Mouse (Mus musculus) liver, embryonic 11.5 days (tissue): ENCODE results near the gene Apof. TPM values are rescaled to one million over a fixed set of nuclear protein-coding genes. Genes with fewer than 3 reads are reported as not detected.
"Not testable (repeated sequence)": the region's sequence is repeated elsewhere in the genome, so short reads cannot be mapped to it uniquely, and the experiment has no call there.

ENCODE experiments used
- ATAC-seq: fragments of 200-750 bp; cut with Nextera tagmentation; replicated peaks from 2 replicates; pipeline ENCODE4 v1.8.0; 2017; ENCODE audit warnings: moderate number of reproducible peaks, mild to moderate bottlenecking, moderate TSS enrichment, moderate library complexity; ENCODE audit not compliant: low FRiP score
- DNase-seq: peaks from one replicate; pipeline ENCODE4 v3.0.0-alpha.2; 2017; ENCODE audit warnings: low spot score
- H3K27ac ChIP-seq: fragments of 300-500 bp; sonication (generic); 2 replicates; pipeline ENCODE4 v1.5.1; 2014; ENCODE audit warnings: mild to moderate bottlenecking, low read depth, low read length, control low read depth
- H3K27me3 ChIP-seq: fragments of 300-500 bp; sonication (generic); replicated peaks from 2 replicates; pipeline ENCODE4 v1.6.1; 2014; ENCODE audit warnings: low read length, mixed read lengths; ENCODE audit not compliant: control insufficient read depth, insufficient read depth
- H3K36me3 ChIP-seq: fragments of 300-500 bp; sonication (generic); 2 replicates; pipeline ENCODE4 v1.6.1; 2014; ENCODE audit warnings: mild to moderate bottlenecking, low read length, moderate library complexity, mixed read lengths; ENCODE audit not compliant: control insufficient read depth, insufficient read depth
- H3K4me1 ChIP-seq: fragments of 300-500 bp; sonication (generic); replicated peaks from 2 replicates; pipeline ENCODE4 v1.6.1; 2014; ENCODE audit warnings: low read length, mixed read lengths; ENCODE audit not compliant: control insufficient read depth, insufficient read depth
- H3K4me2 ChIP-seq: fragments of 300-500 bp; sonication (generic); 2 replicates; pipeline ENCODE4 v1.6.1; 2014; ENCODE audit warnings: mild to moderate bottlenecking, control low read depth, moderate library complexity
- H3K4me3 ChIP-seq: fragments of 300-500 bp; sonication (generic); 2 replicates; pipeline ENCODE4 v1.5.1; 2014; ENCODE audit warnings: low read depth, low read length, control low read depth
- H3K9ac ChIP-seq: fragments of 300-500 bp; sonication (generic); 2 replicates; pipeline ENCODE4 v1.6.1; 2014; ENCODE audit warnings: low read depth, low read length, control low read depth
- H3K9me3 ChIP-seq: fragments of 300-500 bp; sonication (generic); 2 replicates; pipeline ENCODE4 v1.6.1; 2016; ENCODE audit warnings: low read length, inconsistent platforms, mixed read lengths; ENCODE audit not compliant: control insufficient read depth
- WGBS: fragments of 180-500 bp; shearing (Covaris S2); extraction: QIAGEN DNeasy Blood & Tissue Kit; methylation state at CpG from one replicate; pipeline ENCODE4 v1.1.7; 2014; 5-methylcytosine and 5-hydroxymethylcytosine counted together
- polyA plus RNA-seq: library from polyadenylated mRNA; unstranded; fragments of >200 nt; fragmentation: Nextera tagmentation; extraction: Ambion mirVana; gene quantifications from 2 replicates; pipeline ENCODE4 v1.2.1, GENCODE M21; 2014

The Apof gene
- polyA plus RNA-seq, 1 experiment from 2014 or later = 25.0 TPM

DNA sequence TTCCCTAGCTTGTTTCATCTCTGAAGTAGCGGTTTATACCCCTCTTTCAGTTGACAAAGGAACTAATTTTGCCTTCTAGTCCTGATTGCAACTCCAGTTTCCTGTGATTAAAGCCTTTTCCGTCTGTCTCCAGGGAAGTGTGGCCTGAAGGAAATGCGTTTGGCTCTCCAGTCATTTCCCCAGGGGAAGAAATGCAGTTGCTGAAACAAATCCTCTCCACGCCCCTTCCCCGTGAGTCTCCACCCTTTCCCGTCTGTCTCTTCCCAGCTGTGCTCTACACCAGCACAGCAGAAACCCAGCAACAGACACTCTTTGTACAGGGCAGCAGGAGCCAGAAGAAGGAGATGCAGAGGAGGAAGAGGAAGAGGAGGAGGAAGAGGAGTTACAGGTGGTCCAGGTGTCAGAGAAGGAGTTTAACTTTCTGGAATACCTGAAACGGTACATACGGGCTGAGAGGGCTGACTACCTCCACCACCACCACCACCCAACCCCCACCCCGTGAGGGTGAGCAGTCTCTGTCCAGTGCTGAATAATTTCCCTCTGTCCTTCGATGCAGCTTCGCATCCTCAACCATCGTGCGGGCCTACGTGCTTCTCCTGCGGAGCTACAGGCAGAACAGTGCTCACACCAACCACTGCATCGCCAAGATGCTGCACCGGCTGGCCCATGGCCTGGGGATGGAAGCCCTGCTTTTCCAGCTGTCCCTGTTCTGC, 21.3 kb upstream of the Apof start:
- Histone ChIP-seq H3K27me3 (no peaks in the 10 kb centered on the region), H3K4me3 (no peak overlapping the region), H3K9me3 (no peaks in the 10 kb centered on the region), H3K4me2 (no peak overlapping the region), H3K27ac (no peak overlapping the region), H3K36me3 (peaks cover 54% of the 10 kb centered on the region), H3K9ac (no peak overlapping the region), H3K4me1 (no peaks in the 10 kb centered on the region)
- WGBS = 84% methylated on average over 17 of the region's 17 CpGs
- ATAC-seq (no peak), DNase-seq (no peak)

DNA sequence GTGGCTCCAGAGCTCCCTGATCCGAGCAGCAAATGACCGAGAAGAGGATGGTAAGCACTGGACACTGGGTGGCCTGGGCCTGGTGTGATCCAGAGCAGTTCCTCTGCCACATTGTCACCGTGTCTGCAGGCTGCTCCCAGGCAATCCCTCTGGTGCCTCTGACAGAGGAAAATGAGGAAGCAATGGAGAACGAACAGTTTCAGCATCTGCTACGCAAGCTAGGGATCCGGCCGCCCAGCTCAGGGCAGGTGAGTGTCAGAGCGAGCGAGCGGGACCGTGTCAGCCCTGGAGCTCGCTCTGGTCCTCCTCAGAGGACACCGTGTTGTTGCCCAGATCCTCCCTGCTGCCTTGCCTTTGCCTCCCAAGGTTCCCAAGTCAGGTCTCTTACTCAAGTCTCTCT, 17.9 kb upstream of the Apof start:
- WGBS = 89% methylated on average over 13 of the region's 13 CpGs
- H3K9me3 ChIP-seq = no peaks in the 10 kb centered on the region
- H3K36me3 ChIP-seq = peaks cover 49% of the 10 kb centered on the region
- no peak overlapping the region for H3K9ac ChIP-seq
- H3K4me2 ChIP-seq = no peak overlapping the region
- H3K4me3 ChIP-seq = no peak overlapping the region
- H3K27ac ChIP-seq = no peak overlapping the region
- ATAC-seq (no peak), DNase-seq (no peak)
- no peaks in the 10 kb centered on the region for H3K27me3 ChIP-seq
- no peaks in the 10 kb centered on the region for H3K4me1 ChIP-seq

GRCm38 (mm10) chr10:128253677-128254255, 14.7 kb upstream of the Apof start, which contains the start of gene Apon:
Gene Apon (plus strand): TSS chr10:128254096.
- 82% methylated on average over 4 of the region's 4 CpGs for WGBS

DNA sequence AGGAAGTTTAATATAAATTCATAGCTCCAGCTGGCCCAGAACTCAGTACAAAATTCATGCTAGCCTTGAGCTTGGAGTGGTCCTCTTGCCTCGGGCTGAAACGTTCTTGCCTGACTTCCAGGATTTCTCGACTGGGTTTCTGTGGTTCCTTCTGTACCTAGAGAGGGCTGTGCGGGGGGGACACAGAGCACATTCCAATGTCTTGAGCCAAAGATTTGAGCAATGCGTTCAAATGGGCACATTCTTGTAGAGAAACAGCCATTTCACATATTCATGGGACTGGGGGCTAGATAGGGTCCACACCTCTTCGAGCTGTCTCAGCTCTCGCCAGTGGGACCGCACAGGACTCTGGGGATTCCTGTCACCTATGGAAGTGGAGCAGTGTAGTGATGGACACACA, 12.5 kb upstream of the Apof start:
- Histone ChIP-seq H3K9ac (no peak overlapping the region), H3K4me3 (no peak overlapping the region), H3K36me3 (peaks cover 12% of the 10 kb centered on the region), H3K27me3 (no peaks in the 10 kb centered on the region), H3K4me2 (no peak overlapping the region), H3K9me3 (no peaks in the 10 kb centered on the region), H3K27ac (no peak overlapping the region), H3K4me1 (no peaks in the 10 kb centered on the region; the same call in 1 of the 2 replicates)
- DNase-seq = no peak
- WGBS = 90% methylated on average over 8 of the region's 8 CpGs
- no peak for ATAC-seq

More at GRCm38 (mm10) chr10:128253677-128254255, 14.7 kb upstream of the Apof start, which contains the start of gene Apon:
- no peak for ATAC-seq
- Histone ChIP-seq H3K4me2 (no peak within 1 kb of the TSS), H3K27me3 (no peaks in the 10 kb centered on the region), H3K27ac (0 out of 2 replicates have a peak within 1 kb of the TSS, but pooled peaks have one; percentile 8), H3K4me3 (no peak within 1 kb of the TSS), H3K9ac (no peak within 1 kb of the TSS), H3K9me3 (no peaks in the 10 kb centered on the region), H3K36me3 (peaks cover 31% of the 10 kb centered on the region), H3K4me1 (no peaks in the 10 kb centered on the region)
- DNase-seq = no peak

- Histone ChIP-seq H3K9me3 (no peaks in the 10 kb centered on the region), H3K27me3 (no peaks in the 10 kb centered on the region), H3K4me2 (no peak overlapping the region), H3K4me3 (no peak overlapping the region), H3K4me1 (no peaks in the 10 kb centered on the region; the same call in 1 of the 2 replicates), H3K36me3 (peaks cover 12% of the 10 kb centered on the region), H3K27ac (no peak overlapping the region), H3K9ac (no peak overlapping the region)
- 82% methylated on average over 8 of the region's 8 CpGs for WGBS
- ATAC-seq = no peak
- DNase-seq = no peak
These were observed 12.1 kb upstream of the Apof start for GRCm38 (mm10) chr10:128256328-128256727.

GRCm38 (mm10) chr10:128258953-128259352, 9.5 kb upstream of the Apof start:
- Histone ChIP-seq H3K27me3 (no peaks in the 10 kb centered on the region), H3K36me3 (no peaks in the 10 kb centered on the region), H3K27ac (no peak overlapping the region), H3K9ac (no peak overlapping the region), H3K4me2 (no peak overlapping the region), H3K4me1 (no peaks in the 10 kb centered on the region; the same call in 1 of the 2 replicates), H3K4me3 (no peak overlapping the region), H3K9me3 (no peaks in the 10 kb centered on the region)
- no peak; the same call in 1 of the 2 replicates for ATAC-seq
- no peak for DNase-seq
- WGBS = 38% methylated on average over 4 of the region's 4 CpGs

GRCm38 (mm10) chr10:128259946-128260345, 8.5 kb upstream of the Apof start:
- Histone ChIP-seq H3K9me3 (no peaks in the 10 kb centered on the region), H3K9ac (no peak overlapping the region), H3K36me3 (no peaks in the 10 kb centered on the region), H3K4me1 (no peaks in the 10 kb centered on the region; the same call in 1 of the 2 replicates), H3K27ac (no peak overlapping the region), H3K27me3 (no peaks in the 10 kb centered on the region), H3K4me2 (no peak overlapping the region), H3K4me3 (no peak overlapping the region)
- DNase-seq (no peak), ATAC-seq (no peak)
- 92% methylated on average over 5 of the region's 5 CpGs for WGBS

- DNase-seq, H3K27ac ChIP-seq, H3K4me1 ChIP-seq, ATAC-seq, H3K36me3 ChIP-seq, H3K4me3 ChIP-seq, H3K4me2 ChIP-seq, H3K9ac ChIP-seq, H3K27me3 ChIP-seq, H3K9me3 ChIP-seq: not testable (repeated sequence)
- WGBS = 80% methylated on average over 7 of the region's 7 CpGs
These were observed 8.1 kb upstream of the Apof start for GRCm38 (mm10) chr10:128260376-128260775.

GRCm38 (mm10) chr10:128262300-128262699, 6.2 kb upstream of the Apof start:
- WGBS = 77% methylated on average over 22 of the region's 22 CpGs
- no peak for ATAC-seq
- Histone ChIP-seq H3K4me1 (no peaks in the 10 kb centered on the region; the same call in 1 of the 2 replicates), H3K4me2 (no peak overlapping the region), H3K36me3 (no peaks in the 10 kb centered on the region), H3K9me3 (no peaks in the 10 kb centered on the region), H3K9ac (no peak overlapping the region), H3K27me3 (no peaks in the 10 kb centered on the region), H3K27ac (no peak overlapping the region), H3K4me3 (no peak overlapping the region)
- no peak for DNase-seq
